Mouse (Mus musculus): ENCODE data around the gene Abi3.

GRCm38 (mm10) chr11:95890462-95891051 is 48.3 kb upstream of the Abi3 start:
- TF ChIP-seq CTCF (IDR thresholded peaks at IDR 0.05; ENCODE audit: low read depth, low read length) (no peak), GATA1 (IDR thresholded peaks at IDR 0.05; ENCODE audit: borderline replicate concordance, low read length) (no peak)

Data from G1E (cell line).